Mouse (Mus musculus) heart, postnatal 0 days (tissue): ENCODE measurements around the gene Spata17. TPM values are rescaled to one million over a fixed set of nuclear protein-coding genes. Genes with fewer than 3 reads are reported as not detected.
A peak's percentile ranks its signal among the peaks of the same experiment; 100 is the strongest.

Experiments used
- ATAC-seq: fragments of 200-750 bp; cut with Nextera tagmentation; 2 replicates; pipeline ENCODE4 v1.8.0; 2017; ENCODE audit warnings: low read depth, moderate number of reproducible peaks, moderate library complexity; ENCODE audit not compliant: insufficient read depth
- DNase-seq: peaks from one replicate; pipeline ENCODE4 v3.0.0-alpha.2; 2016; ENCODE audit warnings: low spot score
- H3K27ac ChIP-seq: fragments of 300-500 bp; sonication (generic); 2 replicates; pipeline ENCODE4 v1.5.1; 2014; ENCODE audit warnings: low read depth, mild to moderate bottlenecking
- H3K27me3 ChIP-seq: fragments of 300-500 bp; sonication (generic); 2 replicates; pipeline ENCODE4 v1.6.1; 2014; ENCODE audit warnings: low read length, mixed read lengths; ENCODE audit not compliant: control insufficient read depth, insufficient read depth
- H3K36me3 ChIP-seq: fragments of 300-500 bp; sonication (generic); replicated peaks from 2 replicates; pipeline ENCODE4 v1.6.1; 2014; ENCODE audit warnings: low read length, mixed read lengths; ENCODE audit not compliant: control insufficient read depth, insufficient read depth
- H3K4me1 ChIP-seq: fragments of 300-500 bp; sonication (generic); 2 replicates; pipeline ENCODE4 v1.6.1; 2014; ENCODE audit warnings: antibody characterized with exemption; ENCODE audit not compliant: control insufficient read depth, insufficient read depth
- H3K4me2 ChIP-seq: fragments of 300-500 bp; sonication (generic); 2 replicates; pipeline ENCODE4 v1.6.1; 2014; ENCODE audit warnings: low read depth, mild to moderate bottlenecking, low read length, moderate library complexity
- H3K4me3 ChIP-seq: fragments of 300-500 bp; sonication (generic); 2 replicates; pipeline ENCODE4 v1.5.1; 2014; ENCODE audit warnings: low read depth, low read length
- H3K9ac ChIP-seq: fragments of 300-500 bp; sonication (generic); replicated peaks from 2 replicates; pipeline ENCODE4 v1.6.1; 2014; ENCODE audit warnings: low read depth, low read length, mixed read lengths
- H3K9me3 ChIP-seq: fragments of 300-500 bp; sonication (generic); replicated peaks from 2 replicates; pipeline ENCODE4 v1.6.1; 2016; ENCODE audit warnings: low read length; ENCODE audit not compliant: control insufficient read depth
- CTCF ChIP-seq: IDR thresholded peaks from 2 replicates; pipeline ENCODE4 v1.5.1; 2016; ENCODE audit warnings: antibody characterized with exemption, control low read depth, low read depth
- EP300 ChIP-seq: IDR thresholded peaks from 2 replicates; pipeline ENCODE4 v1.6.1; 2016; ENCODE audit warnings: antibody characterized with exemption, low read depth
- WGBS: fragments of 180-500 bp; shearing (Covaris S2); extraction: QIAGEN DNeasy Blood & Tissue Kit; methylation state at CpG from one replicate; pipeline ENCODE4 v1.1.7; 2014; 5-methylcytosine and 5-hydroxymethylcytosine counted together
- polyA plus RNA-seq: library from polyadenylated mRNA; unstranded; fragments of >200 nt; fragmentation: Nextera tagmentation; extraction: Ambion mirVana; gene quantifications from 2 replicates; pipeline ENCODE4 v1.2.1, GENCODE M21; 2015
- total RNA-seq: library from RNA; depleted of rRNA; stranded (reverse); fragments of >200 nt; gene quantifications from 2 replicates; pipeline ENCODE4 v1.2.3, GENCODE M21; 2014; ENCODE audit warnings: low replicate concordance

The Spata17 gene
- total and polyA plus RNA-seq, 2 experiments from 2014 or later, result 0.15 to 1.1 TPM

DNA sequence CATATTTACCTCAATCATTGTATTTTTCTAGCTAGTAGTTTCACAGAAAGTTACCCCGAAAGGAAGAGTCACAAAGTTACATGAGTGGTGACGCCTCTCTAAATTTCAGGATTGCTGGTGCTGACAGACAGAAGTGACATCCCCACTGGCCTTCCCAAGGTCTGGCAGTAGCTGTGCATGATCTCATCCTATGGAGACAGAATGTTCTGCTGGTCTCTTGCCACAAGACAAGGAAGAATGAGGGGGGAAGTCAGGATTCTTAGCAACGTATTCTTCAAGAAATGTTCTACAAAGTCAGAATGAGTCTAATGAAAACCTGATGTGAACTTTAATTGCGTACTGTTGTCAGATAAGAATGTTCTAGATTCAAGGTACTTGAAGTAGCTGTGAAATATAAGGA is 179.5 kb downstream of the Spata17 start:
- TF ChIP-seq CTCF (no peak), EP300 (no peak)
- Histone ChIP-seq H3K27ac (no peak overlapping the region), H3K4me1 (no peaks in the 10 kb centered on the region), H3K27me3 (no peaks in the 10 kb centered on the region), H3K36me3 (no peaks in the 10 kb centered on the region), H3K4me3 (no peak overlapping the region), H3K4me2 (no peak overlapping the region), H3K9me3 (no peaks in the 10 kb centered on the region), H3K9ac (no peak overlapping the region)
- 70% methylated on average over 4 of the region's 4 CpGs for WGBS
- DNase-seq, result no peak
- ATAC-seq, result peak; percentile 41; the same call in 1 of the 2 replicates

DNA sequence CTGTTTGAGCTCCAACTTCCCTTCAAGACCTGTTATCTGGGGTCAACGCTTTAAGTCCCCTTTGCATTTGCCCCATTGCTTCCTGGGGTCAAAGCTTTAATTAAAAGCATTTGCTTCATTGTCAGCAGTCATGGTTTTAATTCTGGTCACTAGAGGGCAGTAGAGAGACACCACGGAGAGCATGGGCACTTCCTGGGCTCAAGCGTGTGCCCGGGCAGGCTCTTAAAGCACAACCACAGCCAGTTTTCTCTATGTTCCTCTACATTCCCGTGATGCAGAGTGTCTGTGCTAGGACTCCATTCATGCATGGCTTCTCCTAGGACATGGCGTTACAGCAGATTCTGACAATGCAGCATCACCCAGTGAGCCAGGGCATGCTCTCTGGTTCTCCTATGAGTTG is 183.5 kb downstream of the Spata17 start:
- peak; percentile 67 for DNase-seq
- Histone ChIP-seq H3K27me3 (no peaks in the 10 kb centered on the region), H3K36me3 (no peaks in the 10 kb centered on the region), H3K27ac (no peak overlapping the region), H3K4me2 (no peak overlapping the region), H3K9ac (no peak overlapping the region), H3K4me1 (no peaks in the 10 kb centered on the region), H3K4me3 (no peak overlapping the region), H3K9me3 (no peaks in the 10 kb centered on the region)
- ATAC-seq, result no peak
- 24% methylated on average over 6 of the region's 6 CpGs for whole genome bisulfite sequencing
- TF ChIP-seq CTCF, result peak; percentile 87
- TF ChIP-seq EP300, result no peak

- Histone ChIP-seq H3K36me3 (no peaks in the 10 kb centered on the region), H3K9ac (no peak overlapping the region), H3K27me3 (no peaks in the 10 kb centered on the region), H3K27ac (no peak overlapping the region), H3K9me3 (no peaks in the 10 kb centered on the region), H3K4me1 (no peaks in the 10 kb centered on the region), H3K4me2 (no peak overlapping the region), H3K4me3 (no peak overlapping the region)
- DNase-seq (no peak), ATAC-seq (no peak)
- TF ChIP-seq CTCF, result no peak
- TF ChIP-seq EP300, result no peak
- 71% methylated on average over 6 of the region's 6 CpGs for WGBS
Measured at GRCm38 (mm10) chr1:187028841-187029240, 186.4 kb downstream of the Spata17 start.

DNA sequence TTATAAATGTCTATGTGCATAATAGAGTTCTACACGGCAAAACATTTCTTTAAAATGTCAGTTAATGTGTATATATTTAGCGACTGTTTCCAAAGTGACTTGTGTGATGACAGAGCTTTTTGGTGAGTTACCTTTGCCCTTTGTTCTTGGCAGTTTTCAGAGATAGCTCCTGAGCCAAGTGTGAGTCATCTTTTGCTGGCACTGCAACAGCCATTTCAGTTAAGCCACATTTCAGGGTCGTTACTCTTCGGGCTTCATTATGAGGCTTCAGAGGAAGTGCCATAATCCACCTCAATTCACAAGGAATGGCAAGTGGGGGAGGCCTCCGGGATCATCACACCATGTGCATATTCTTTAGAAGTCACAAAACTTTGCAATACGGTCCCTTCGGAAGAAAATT is 195.3 kb downstream of the Spata17 start:
- no peak for ATAC-seq
- H3K4me1 ChIP-seq, result no peaks in the 10 kb centered on the region
- no peak overlapping the region for H3K4me3 ChIP-seq
- 60% methylated on average over 7 of the region's 7 CpGs for WGBS
- H3K9me3 ChIP-seq, result no peaks in the 10 kb centered on the region
- H3K36me3 ChIP-seq, result no peaks in the 10 kb centered on the region
- no peaks in the 10 kb centered on the region for H3K27me3 ChIP-seq
- DNase-seq, result no peak
- H3K27ac ChIP-seq, result no peak overlapping the region
- H3K4me2 ChIP-seq, result no peak overlapping the region
- H3K9ac ChIP-seq, result no peak overlapping the region
- TF ChIP-seq EP300 (no peak), CTCF (no peak)

- H3K4me3 ChIP-seq, result no peak overlapping the region
Measured at GRCm38 (mm10) chr1:187016116-187016515, 199.1 kb downstream of the Spata17 start.

DNA sequence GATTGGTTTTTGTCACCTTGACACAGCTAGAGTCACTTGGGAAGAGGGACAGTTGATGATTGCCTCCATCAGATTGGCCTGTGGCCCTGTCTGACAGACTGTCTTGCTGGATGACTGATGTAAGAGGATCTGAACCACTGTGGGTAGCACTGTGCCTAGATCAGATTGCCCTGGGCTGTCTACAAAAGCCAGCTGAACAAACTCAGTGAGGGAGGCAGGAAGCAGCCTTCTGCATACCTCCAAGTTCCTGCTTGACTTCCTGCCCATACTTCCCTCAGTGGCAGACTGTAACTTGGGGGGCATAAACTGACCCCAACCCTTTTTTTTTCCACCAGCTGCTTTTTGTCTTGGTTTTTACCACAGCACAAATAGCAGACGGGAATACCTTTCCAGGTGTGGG is 199.6 kb downstream of the Spata17 start:
- Histone ChIP-seq H3K4me1 (no peaks in the 10 kb centered on the region), H3K27ac (no peak overlapping the region), H3K4me3 (no peak overlapping the region), H3K36me3 (no peaks in the 10 kb centered on the region), H3K4me2 (no peak overlapping the region), H3K27me3 (no peaks in the 10 kb centered on the region), H3K9ac (no peak overlapping the region), H3K9me3 (no peaks in the 10 kb centered on the region)
- DNase-seq, result no peak
- WGBS, result 75% methylated on average over 1 of the region's 1 CpGs
- TF ChIP-seq EP300 (no peak), CTCF (no peak)
- no peak for ATAC-seq

More at GRCm38 (mm10) chr1:187016116-187016515, 199.1 kb downstream of the Spata17 start:
- ATAC-seq (no peak), DNase-seq (no peak)
- TF ChIP-seq CTCF (no peak), EP300 (no peak)
- H3K4me1 ChIP-seq, result no peaks in the 10 kb centered on the region
- no peak overlapping the region for H3K4me2 ChIP-seq
- WGBS, result 51% methylated on average over 4 of the region's 4 CpGs
- H3K9ac ChIP-seq, result no peak overlapping the region
- no peaks in the 10 kb centered on the region for H3K9me3 ChIP-seq
- H3K27ac ChIP-seq, result no peak overlapping the region
- no peaks in the 10 kb centered on the region for H3K27me3 ChIP-seq
- H3K36me3 ChIP-seq, result no peaks in the 10 kb centered on the region
